Mouse (Mus musculus) liver, adult 2 months (tissue): ENCODE measurements around the gene Synpr. TPM values are rescaled to one million over a fixed set of nuclear protein-coding genes. Genes with fewer than 3 reads are reported as not detected.

Experiments
- DNase-seq: peaks from one replicate; pipeline ENCODE4 v3.0.0-alpha.2; 2011; ENCODE audit warnings: low read depth, low spot score; ENCODE audit errors: extremely low read depth
- H3K27ac ChIP-seq: fragments of 200-500 bp; replicated peaks from 2 replicates; pipeline ENCODE4 v1.5.1; 2012; ENCODE audit warnings: low read depth, mild to moderate bottlenecking, control low read depth, inconsistent platforms, low read length; ENCODE audit not compliant: insufficient read depth
- H3K27me3 ChIP-seq: fragments of 200-500 bp; 2 replicates; pipeline ENCODE4 v1.6.1; 2012; ENCODE audit warnings: mild to moderate bottlenecking, moderate library complexity, low read length, inconsistent platforms; ENCODE audit not compliant: control insufficient read depth, insufficient read depth
- H3K36me3 ChIP-seq: fragments of 200-500 bp; 2 replicates; pipeline ENCODE4 v1.6.1; 2012; ENCODE audit warnings: low read length, inconsistent platforms; ENCODE audit not compliant: control insufficient read depth, insufficient read depth
- H3K4me1 ChIP-seq: fragments of 200-500 bp; 2 replicates; pipeline ENCODE4 v1.6.1; 2011; ENCODE audit warnings: low read length; ENCODE audit not compliant: control insufficient read depth, insufficient read depth
- H3K4me3 ChIP-seq: fragments of 200-500 bp; 2 replicates; pipeline ENCODE4 v1.5.1; 2011; ENCODE audit warnings: low read depth, mild to moderate bottlenecking, control low read depth, low read length, moderate library complexity; ENCODE audit not compliant: insufficient read depth
- H3K79me2 ChIP-seq: fragments of 200-500 bp; 2 replicates; pipeline ENCODE4 v1.6.1; 2012; ENCODE audit warnings: inconsistent platforms, mild to moderate bottlenecking, low read length, moderate library complexity; ENCODE audit not compliant: control insufficient read depth, insufficient read depth
- H3K9ac ChIP-seq: fragments of 200-500 bp; 2 replicates; pipeline ENCODE4 v1.6.1; 2012; ENCODE audit warnings: low read depth, mild to moderate bottlenecking, control low read depth, inconsistent platforms, low read length
- CTCF ChIP-seq: fragments of 200-500 bp; IDR thresholded peaks from 2 replicates; pipeline ENCODE4 v1.5.1; 2011; ENCODE audit warnings: low read depth, low read length, control low read depth
- POLR2A ChIP-seq: fragments of 200-500 bp; IDR thresholded peaks from 2 replicates; pipeline ENCODE4 v1.6.1; 2011; ENCODE audit warnings: low read length, control low read depth; ENCODE audit not compliant: insufficient read depth; ENCODE audit errors: extremely low read depth
- WGBS: fragments of 180-500 bp; shearing (Covaris S2); methylation state at CpG from one replicate; pipeline ENCODE4 v1.1.7; 2018; 5-methylcytosine and 5-hydroxymethylcytosine counted together
- polyA plus RNA-seq: library from polyadenylated mRNA; depleted of rRNA; stranded (reverse); fragments of >200 nt; gene quantifications from 2 replicates; pipeline ENCODE4 v1.2.3, GENCODE M21; 2012
- total RNA-seq: library from RNA; depleted of rRNA; stranded (reverse); fragments of >200 nt; gene quantifications from 2 replicates; pipeline ENCODE4 v1.2.3, GENCODE M21; 2014

The Synpr gene
- total and polyA plus RNA-seq, 2 experiments = not detected

- no peak overlapping the region for H3K27ac ChIP-seq
- no peaks in the 10 kb centered on the region for H3K36me3 ChIP-seq
- no peak for TF ChIP-seq POLR2A
- no peak for TF ChIP-seq CTCF
- WGBS = 89% methylated on average over 2 of the region's 2 CpGs
- H3K27me3 ChIP-seq = no peaks in the 10 kb centered on the region
- DNase-seq = no peak
- no peak overlapping the region for H3K4me3 ChIP-seq
- no peaks in the 10 kb centered on the region for H3K79me2 ChIP-seq
- no peaks in the 10 kb centered on the region for H3K4me1 ChIP-seq
- H3K9ac ChIP-seq = no peak overlapping the region
Measured at GRCm38 (mm10) chr14:13593321-13593940, 308.9 kb downstream of the Synpr start.

GRCm38 (mm10) chr14:13596251-13596650, 311.7 kb downstream of the Synpr start:
- no peak for DNase-seq
- Histone ChIP-seq H3K27me3 (no peaks in the 10 kb centered on the region), H3K79me2 (no peaks in the 10 kb centered on the region), H3K27ac (no peak overlapping the region), H3K4me3 (no peak overlapping the region), H3K36me3 (no peaks in the 10 kb centered on the region), H3K4me1 (no peaks in the 10 kb centered on the region), H3K9ac (no peak overlapping the region)
- no peak for TF ChIP-seq POLR2A
- TF ChIP-seq CTCF = no peak
- 69% methylated on average over 6 of the region's 6 CpGs for WGBS

- TF ChIP-seq CTCF (no peak), POLR2A (no peak)
- DNase-seq = no peak
Measured at GRCm38 (mm10) chr14:13597204-13597603, 312.6 kb downstream of the Synpr start.

GRCm38 (mm10) chr14:13620531-13620930, 336.0 kb downstream of the Synpr start:
- 52% methylated on average over 2 of the region's 2 CpGs for WGBS
- TF ChIP-seq POLR2A (no peak), CTCF (no peak)

More at GRCm38 (mm10) chr14:13597204-13597603, 312.6 kb downstream of the Synpr start:
- H3K4me1 ChIP-seq = no peaks in the 10 kb centered on the region
- H3K36me3 ChIP-seq = no peaks in the 10 kb centered on the region
- no peak overlapping the region for H3K4me3 ChIP-seq
- no peak overlapping the region for H3K9ac ChIP-seq
- H3K79me2 ChIP-seq = no peaks in the 10 kb centered on the region
- 78% methylated on average over 2 of the region's 2 CpGs for WGBS
- no peak overlapping the region for H3K27ac ChIP-seq
- H3K27me3 ChIP-seq = no peaks in the 10 kb centered on the region

GRCm38 (mm10) chr14:13649865-13650264, 365.3 kb downstream of the Synpr start:
- no peak overlapping the region for H3K4me3 ChIP-seq
- no peaks in the 10 kb centered on the region for H3K36me3 ChIP-seq
- H3K9ac ChIP-seq = no peak overlapping the region
- H3K27ac ChIP-seq = no peak overlapping the region
- no peak for DNase-seq
- H3K79me2 ChIP-seq = no peaks in the 10 kb centered on the region
- no peaks in the 10 kb centered on the region for H3K4me1 ChIP-seq
- H3K27me3 ChIP-seq = no peaks in the 10 kb centered on the region
- TF ChIP-seq CTCF (no peak), POLR2A (no peak)
- 95% methylated on average over 1 of the region's 1 CpGs for WGBS

More at GRCm38 (mm10) chr14:13620531-13620930, 336.0 kb downstream of the Synpr start:
- no peaks in the 10 kb centered on the region; the same call in 1 of the 2 replicates for H3K4me1 ChIP-seq
- no peaks in the 10 kb centered on the region for H3K27me3 ChIP-seq
- H3K4me3 ChIP-seq = no peak overlapping the region
- DNase-seq = no peak
- no peaks in the 10 kb centered on the region for H3K36me3 ChIP-seq
- H3K79me2 ChIP-seq = no peaks in the 10 kb centered on the region
- no peak overlapping the region for H3K9ac ChIP-seq
- no peak overlapping the region for H3K27ac ChIP-seq

- Histone ChIP-seq H3K4me3 (no peak overlapping the region), H3K36me3 (no peaks in the 10 kb centered on the region), H3K79me2 (no peaks in the 10 kb centered on the region), H3K4me1 (no peaks in the 10 kb centered on the region), H3K9ac (no peak overlapping the region), H3K27me3 (no peaks in the 10 kb centered on the region), H3K27ac (no peak overlapping the region)
- DNase-seq = no peak
- TF ChIP-seq CTCF (no peak), POLR2A (no peak)
- 47% methylated on average over 1 of the region's 1 CpGs for WGBS
Measured at GRCm38 (mm10) chr14:13651039-13651438, 366.5 kb downstream of the Synpr start.
